Mouse (Mus musculus): ENCODE data around the gene Prf1. TPM values are rescaled to one million over a fixed set of nuclear protein-coding genes. Genes with fewer than 3 reads are reported as not detected.

Prf1 gene
- total RNA-seq, 2 experiments from 2014 or later: not detected

- DNase-seq (ENCODE audit: low spot score in 2 of 2): no peak
- intact Hi-C loops (cut with DNase I): no loop called here
Measured at GRCm38 (mm10) chr10:61334545-61334944, 36.9 kb downstream of the Prf1 start.

- peak; percentile 77 to 78 for DNase-seq (ENCODE audit: low spot score in 2 of 2)
- intact Hi-C loops (cut with DNase I): loop anchor here (1.0 to 2.0 kb wide), 2 partner anchors 59 to 137 kb away; no protein-coding TSS in a partner anchor
Measured at GRCm38 (mm10) chr10:61336137-61336536, 38.5 kb downstream of the Prf1 start.

GRCm38 (mm10) chr10:61336592-61336991 lies 39.0 kb downstream of the Prf1 start:
- DNase-seq (ENCODE audit: low spot score in 2 of 2): no peak
- intact Hi-C loops (cut with DNase I): loop anchor here (1.0 to 2.0 kb wide), 2 partner anchors 60 to 137 kb away; no protein-coding TSS in a partner anchor

- intact Hi-C loops (cut with DNase I): loop anchor here (2.0 kb wide), 1 partner anchor 61 kb away; no protein-coding TSS in a partner anchor
- peak in 1 of 2 experiments; percentile 46 for DNase-seq (ENCODE audit: low spot score in 2 of 2)
Measured at GRCm38 (mm10) chr10:61337665-61338064, 40.0 kb downstream of the Prf1 start.

- intact Hi-C loops (cut with DNase I): no loop called here
Measured at GRCm38 (mm10) chr10:61339216-61339615, 41.6 kb downstream of the Prf1 start.

GRCm38 (mm10) chr10:61340247-61340646 lies 42.6 kb downstream of the Prf1 start:
- no peak for DNase-seq (ENCODE audit: low spot score in 2 of 2)
- intact Hi-C loops (cut with DNase I): loop anchor here (2.0 kb wide), 1 partner anchor 317 kb away; no protein-coding TSS in a partner anchor

More at GRCm38 (mm10) chr10:61339216-61339615, 41.6 kb downstream of the Prf1 start:
- DNase-seq (ENCODE audit: low spot score in 2 of 2): no peak

GRCm38 (mm10) chr10:61341045-61341444 lies 43.4 kb downstream of the Prf1 start:
- intact Hi-C loops (cut with DNase I): loop anchor here (1.0 to 2.0 kb wide), 2 partner anchors 58 to 316 kb away; no protein-coding TSS in a partner anchor
- no peak for DNase-seq (ENCODE audit: low spot score in 2 of 2)

GRCm38 (mm10) chr10:61341557-61341956 lies 43.9 kb downstream of the Prf1 start:
- intact Hi-C loops (cut with DNase I): loop anchor here (1.0 to 2.0 kb wide), 2 partner anchors 58 to 315 kb away; no protein-coding TSS in a partner anchor
- peak; percentile 71 to 75 for DNase-seq (ENCODE audit: low spot score in 2 of 2)

- intact Hi-C loops (cut with DNase I): no loop called here
- DNase-seq (ENCODE audit: low spot score in 2 of 2): no peak
Measured at GRCm38 (mm10) chr10:61342750-61343149, 45.1 kb downstream of the Prf1 start.

GRCm38 (mm10) chr10:61343950-61344349 lies 46.3 kb downstream of the Prf1 start:
- DNase-seq (ENCODE audit: low spot score in 2 of 2): peak; percentile 46 to 53
- intact Hi-C loops (cut with DNase I): no loop called here

GRCm38 (mm10) chr10:61345179-61345578 lies 47.5 kb downstream of the Prf1 start:
- DNase-seq (ENCODE audit: low spot score in 2 of 2): no peak
- intact Hi-C loops (cut with DNase I): no loop called here

GRCm38 (mm10) chr10:61346374-61346773 lies 48.7 kb downstream of the Prf1 start:
- intact Hi-C loops (cut with DNase I): no loop called here

GRCm38 (mm10) chr10:61351216-61351615 lies 53.6 kb downstream of the Prf1 start:
- no peak for DNase-seq (ENCODE audit: low spot score in 2 of 2)
- intact Hi-C loops (cut with DNase I): no loop called here

More at GRCm38 (mm10) chr10:61346374-61346773, 48.7 kb downstream of the Prf1 start:
- no peak for DNase-seq (ENCODE audit: low spot score in 2 of 2)

Other genes starting within 250 kb of the Prf1 start
- 10 to 100 TPM in 1 of 2 experiments, 1 to 10 TPM in 1; 9.7 to 11.6 TPM for gene Pcbd1, start 208.5 kb upstream of the Prf1 start, total RNA-seq (2021)
- 10 to 100 TPM; 21.7 to 22.8 TPM for gene Sgpl1, start 150.1 kb upstream of the Prf1 start, total RNA-seq (2021)
- gene Tbata, start 125.9 kb upstream of the Prf1 start, total RNA-seq (2021): 1 to 10 TPM in 1 of 2 experiments, under 1 TPM in 1; 0.76 to 1.1 TPM
- gene Adamts14, start 24.4 kb upstream of the Prf1 start, total RNA-seq (2021): under 1 TPM; 0.21 to 0.32 TPM
- gene Pald1, start 85.7 kb downstream of the Prf1 start, total RNA-seq (2021): 10 to 100 TPM in 1 of 2 experiments, 1 to 10 TPM in 1; 9.0 to 10.2 TPM
- gene Nodal, start 120.1 kb downstream of the Prf1 start, total RNA-seq (2021): under 1 TPM; 0.21 to 0.28 TPM
- 10 to 100 TPM; 47.7 to 51.4 TPM for gene Eif4ebp2, start 154.8 kb downstream of the Prf1 start, total RNA-seq (2021)
- 10 to 100 TPM; 17.5 to 18.0 TPM for gene Lrrc20, start 178.0 kb downstream of the Prf1 start, total RNA-seq (2021)